Mouse (Mus musculus): ENCODE data around the gene Pex7. TPM values are rescaled to one million over a fixed set of nuclear protein-coding genes. Genes with fewer than 3 reads are reported as not detected.

The Pex7 gene
- polyA plus RNA-seq, 1 experiment from 2014 or later = 44.5 TPM

DNA sequence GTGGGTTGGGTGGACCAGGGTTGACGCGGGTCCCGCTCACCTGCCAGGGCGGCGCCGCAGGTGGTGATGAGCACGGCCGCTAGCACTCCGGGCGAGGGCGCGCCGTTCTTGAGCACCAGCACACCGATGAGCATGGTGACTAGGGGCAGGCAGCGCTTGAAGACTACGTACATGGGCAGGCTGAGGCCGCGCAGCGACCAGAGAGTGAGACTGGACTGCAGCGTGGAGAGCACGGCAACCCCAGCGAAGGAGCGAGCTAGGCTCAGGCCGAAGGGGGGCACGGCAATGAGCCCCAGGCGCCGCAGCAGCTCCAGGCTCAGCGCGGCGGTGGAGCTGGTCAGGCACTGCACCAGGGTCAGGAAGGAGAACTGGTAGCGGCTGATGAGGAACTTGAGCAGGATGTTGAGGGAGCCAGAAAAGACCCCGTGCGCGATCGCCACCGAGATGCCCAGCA, 56.9 kb downstream of the Pex7 start:
- peaks cover 7 to 21% of the 10 kb centered on the region in 2 experiments; a peak in 2 of 4 replicates for H3K4me1 ChIP-seq (ENCODE audit: control insufficient read depth in 2 of 2, insufficient read depth in 2 of 2, low read length in 2 of 2)
- H3K27me3 ChIP-seq (ENCODE audit: control insufficient read depth, insufficient read depth, low read length) = peaks cover 58% of the 10 kb centered on the region
- H3K9me3 ChIP-seq (ENCODE audit: control insufficient read depth, low read length) = no peaks in the 10 kb centered on the region
- H3K4me3 ChIP-seq (ENCODE audit: control insufficient read depth in 1 of 2, insufficient read depth in 1 of 2, low read depth in 1 of 2, low read length in 2 of 2) = peak overlapping the region; percentile 51 to 62
- WGBS = under 1% methylated on average over 36 of the region's 36 CpGs
- peak; percentile 37; the same call in 1 of the 2 replicates for ATAC-seq (ENCODE audit: insufficient number of reproducible peaks, insufficient read depth, low FRiP score, low read depth)
- H3K4me2 ChIP-seq (ENCODE audit: low read length) = peak overlapping the region; percentile 99
- no peaks in the 10 kb centered on the region for H3K36me3 ChIP-seq (ENCODE audit: control insufficient read depth, insufficient read depth, low read length)
- H3K27ac ChIP-seq (replicated peaks in 1 of 2; ENCODE audit: control insufficient read depth in 1 of 2, insufficient read depth in 1 of 2, low read depth in 2 of 2, low read length in 2 of 2) = no peak overlapping the region
- H3K9ac ChIP-seq (ENCODE audit: low read length) = peak overlapping the region; percentile 65

DNA sequence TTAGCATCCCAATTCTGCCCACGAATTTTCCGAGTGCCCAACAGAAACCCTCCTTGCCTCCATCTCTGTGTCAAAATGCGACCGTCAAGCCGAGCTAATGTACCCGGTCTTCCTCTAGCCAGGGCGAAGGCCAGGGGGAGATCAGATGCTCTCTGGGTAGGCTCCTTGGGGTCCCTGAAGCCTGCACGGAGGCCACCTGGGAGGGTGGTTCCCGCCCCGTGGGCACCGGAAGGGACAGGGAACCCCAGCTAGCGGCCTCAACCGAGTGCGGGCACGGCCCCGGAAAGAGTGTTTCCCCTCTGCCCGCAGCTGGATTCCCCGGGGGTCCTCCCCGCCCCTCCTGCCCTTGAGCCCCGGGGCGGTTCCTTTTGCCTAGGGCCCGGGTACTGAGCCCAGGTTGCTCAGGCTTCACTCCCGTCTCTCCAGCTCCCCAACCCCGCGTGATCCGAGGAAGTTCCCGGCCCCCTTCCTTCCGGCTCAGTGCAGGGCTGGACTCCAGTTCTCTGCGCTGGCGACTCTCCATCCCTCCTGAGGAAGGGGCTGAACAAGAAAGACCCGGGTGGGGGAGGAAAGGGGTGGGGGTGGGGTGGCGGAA, 57.6 kb downstream of the Pex7 start:
- H3K9me3 ChIP-seq (ENCODE audit: control insufficient read depth, low read length) = no peaks in the 10 kb centered on the region
- H3K27me3 ChIP-seq (ENCODE audit: control insufficient read depth, insufficient read depth, low read length) = peaks cover 58% of the 10 kb centered on the region
- H3K4me2 ChIP-seq (ENCODE audit: low read length) = peak overlapping the region; percentile 99
- H3K4me3 ChIP-seq (ENCODE audit: control insufficient read depth in 1 of 2, insufficient read depth in 1 of 2, low read depth in 1 of 2, low read length in 2 of 2) = peak overlapping the region; percentile 41 to 62
- WGBS = 1% methylated on average over 30 of the region's 32 CpGs
- H3K9ac ChIP-seq (ENCODE audit: low read length) = peak overlapping the region; percentile 65
- peak; percentile 43; the same call in 1 of the 2 replicates for ATAC-seq (ENCODE audit: insufficient number of reproducible peaks, insufficient read depth, low FRiP score, low read depth)
- H3K27ac ChIP-seq (replicated peaks in 1 of 2; ENCODE audit: control insufficient read depth in 1 of 2, insufficient read depth in 1 of 2, low read depth in 2 of 2, low read length in 2 of 2) = no peak overlapping the region
- peaks cover 7 to 21% of the 10 kb centered on the region in 2 experiments; a peak in 2 of 4 replicates for H3K4me1 ChIP-seq (ENCODE audit: control insufficient read depth in 2 of 2, insufficient read depth in 2 of 2, low read length in 2 of 2)
- no peaks in the 10 kb centered on the region for H3K36me3 ChIP-seq (ENCODE audit: control insufficient read depth, insufficient read depth, low read length)

DNA sequence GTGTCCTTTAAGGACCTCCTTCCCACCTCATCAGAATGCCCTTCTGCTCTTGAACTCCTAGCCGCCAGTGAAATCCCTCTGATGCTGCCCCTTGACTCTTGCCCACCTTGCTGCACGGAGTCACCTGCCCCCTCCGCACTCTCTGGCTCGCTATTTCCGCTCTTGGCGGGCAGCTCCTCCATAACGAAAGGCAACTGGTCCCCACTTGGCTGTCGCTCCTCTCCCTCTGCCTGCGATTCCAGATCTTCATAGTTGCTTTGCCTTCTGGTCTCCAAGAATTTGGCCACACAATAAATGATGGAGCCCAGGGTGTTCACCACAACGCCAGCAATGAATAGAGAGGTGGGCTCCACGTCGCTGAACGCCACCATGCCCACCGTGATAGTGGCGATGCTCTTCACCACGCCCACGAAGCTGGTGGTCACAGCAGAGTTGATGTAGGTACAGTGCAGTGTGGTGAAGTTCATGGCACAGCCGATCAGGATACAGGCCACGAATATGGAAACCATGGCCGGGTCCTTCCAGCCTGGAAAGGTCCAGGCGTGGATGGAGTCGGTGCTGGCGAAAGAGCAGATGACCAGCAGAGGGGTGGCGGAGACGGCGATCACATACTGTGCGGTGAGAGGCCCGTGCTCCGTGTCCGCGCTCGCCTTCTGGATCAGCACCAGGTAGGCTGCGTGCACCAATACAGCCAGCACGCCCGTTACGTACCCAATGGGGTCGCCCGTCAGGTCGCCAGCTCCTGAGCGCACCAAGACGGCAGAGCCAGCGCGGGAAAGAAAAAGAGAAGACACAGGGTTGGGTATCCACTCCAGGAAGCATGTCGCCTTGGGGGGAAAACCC, 58.3 kb downstream of the Pex7 start:
- H3K9ac ChIP-seq (ENCODE audit: low read length) = peak overlapping the region; percentile 65
- H3K27me3 ChIP-seq (ENCODE audit: control insufficient read depth, insufficient read depth, low read length) = peaks cover 53% of the 10 kb centered on the region
- 6% methylated on average over 44 of the region's 44 CpGs for WGBS
- no peak overlapping the region for H3K27ac ChIP-seq (replicated peaks in 1 of 2; ENCODE audit: control insufficient read depth in 1 of 2, insufficient read depth in 1 of 2, low read depth in 2 of 2, low read length in 2 of 2)
- H3K9me3 ChIP-seq (ENCODE audit: control insufficient read depth, low read length) = no peaks in the 10 kb centered on the region
- peaks cover 7 to 21% of the 10 kb centered on the region in 2 experiments; a peak in 2 of 4 replicates for H3K4me1 ChIP-seq (ENCODE audit: control insufficient read depth in 2 of 2, insufficient read depth in 2 of 2, low read length in 2 of 2)
- H3K36me3 ChIP-seq (ENCODE audit: control insufficient read depth, insufficient read depth, low read length) = no peaks in the 10 kb centered on the region
- no peak for ATAC-seq (ENCODE audit: insufficient number of reproducible peaks, insufficient read depth, low FRiP score, low read depth)
- peak overlapping the region; percentile 41 to 62 for H3K4me3 ChIP-seq (ENCODE audit: control insufficient read depth in 1 of 2, insufficient read depth in 1 of 2, low read depth in 1 of 2, low read length in 2 of 2)
- peak overlapping the region; percentile 99 for H3K4me2 ChIP-seq (ENCODE audit: low read length)

DNA sequence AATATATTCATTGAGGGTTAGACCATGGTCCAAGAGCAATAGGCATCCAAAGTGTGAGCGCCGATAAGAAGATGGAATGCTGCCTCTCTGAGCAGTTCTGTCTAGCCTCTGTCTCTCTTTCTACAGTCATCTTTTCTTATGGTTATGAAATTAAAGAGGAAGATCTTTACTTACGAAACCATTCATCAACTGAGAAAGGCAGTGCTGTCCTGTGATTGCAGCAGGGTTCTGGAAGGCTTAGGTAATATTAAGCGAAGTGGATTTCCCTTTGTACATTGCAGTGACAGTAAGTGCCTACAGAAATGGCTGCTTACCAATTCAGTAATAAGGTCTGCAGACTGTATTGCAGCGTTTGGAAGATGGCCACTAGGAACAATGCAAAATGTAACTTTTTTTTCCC, 67.7 kb downstream of the Pex7 start:
- no peak for ATAC-seq (ENCODE audit: insufficient number of reproducible peaks, insufficient read depth, low FRiP score, low read depth)
- WGBS = 85% methylated on average over 5 of the region's 5 CpGs

DNA sequence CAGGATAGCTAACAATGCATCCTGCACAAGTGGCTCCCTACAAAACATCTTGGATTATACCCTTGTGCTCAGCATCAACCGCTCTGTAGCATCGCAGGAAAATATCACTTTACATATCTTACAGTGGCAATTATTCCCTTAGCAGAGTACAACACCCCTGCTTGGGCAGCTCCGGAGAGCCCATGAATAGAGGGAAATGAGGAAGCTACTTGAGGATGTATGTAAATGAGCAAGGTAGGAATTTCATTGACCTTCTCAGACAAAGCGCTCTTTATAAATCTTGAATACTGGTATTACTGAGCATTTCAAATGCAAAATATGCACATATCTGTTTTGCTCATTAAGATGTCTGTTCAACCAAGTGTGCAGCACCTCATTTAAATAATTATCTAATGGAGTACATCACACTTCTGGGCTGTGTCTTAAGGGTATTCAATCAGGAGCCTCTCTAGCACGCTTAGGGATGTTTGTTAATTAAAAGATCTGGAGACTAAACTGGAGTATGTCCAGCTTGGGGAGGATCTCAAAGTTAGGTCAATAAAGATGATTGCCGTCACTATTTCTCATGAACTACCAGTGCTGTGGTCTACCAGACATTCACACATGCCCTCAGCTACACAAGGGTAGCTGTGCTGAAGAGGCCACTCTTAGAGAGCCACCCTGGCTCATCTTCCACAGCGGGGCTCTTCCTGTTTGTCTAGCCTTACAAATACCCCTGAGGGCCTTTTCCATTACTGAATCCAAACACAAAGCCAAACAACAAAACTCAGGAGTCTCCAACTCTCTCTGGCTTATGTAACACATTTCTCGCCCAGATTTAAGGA, 71.4 kb downstream of the Pex7 start:
- H3K36me3 ChIP-seq (ENCODE audit: control insufficient read depth, insufficient read depth, low read length) = no peaks in the 10 kb centered on the region
- no peak overlapping the region for H3K4me3 ChIP-seq (ENCODE audit: control insufficient read depth in 1 of 2, insufficient read depth in 1 of 2, low read depth in 1 of 2, low read length in 2 of 2)
- no peaks in the 10 kb centered on the region for H3K4me1 ChIP-seq (ENCODE audit: control insufficient read depth in 2 of 2, insufficient read depth in 2 of 2, low read length in 2 of 2)
- no peak overlapping the region for H3K4me2 ChIP-seq (ENCODE audit: low read length)
- H3K9me3 ChIP-seq (ENCODE audit: control insufficient read depth, low read length) = no peaks in the 10 kb centered on the region
- no peaks in the 10 kb centered on the region for H3K27me3 ChIP-seq (ENCODE audit: control insufficient read depth, insufficient read depth, low read length)
- H3K27ac ChIP-seq (replicated peaks in 1 of 2; ENCODE audit: control insufficient read depth in 1 of 2, insufficient read depth in 1 of 2, low read depth in 2 of 2, low read length in 2 of 2) = no peak overlapping the region
- no peak overlapping the region for H3K9ac ChIP-seq (ENCODE audit: low read length)
- WGBS = 81% methylated on average over 8 of the region's 8 CpGs
- ATAC-seq (ENCODE audit: insufficient number of reproducible peaks, insufficient read depth, low FRiP score, low read depth) = no peak

More for the DNA sequence above, 67.7 kb downstream of the Pex7 start:
- Histone ChIP-seq H3K27ac (replicated peaks in 1 of 2; ENCODE audit: control insufficient read depth in 1 of 2, insufficient read depth in 1 of 2, low read depth in 2 of 2, low read length in 2 of 2) (no peak overlapping the region), H3K4me3 (ENCODE audit: control insufficient read depth in 1 of 2, insufficient read depth in 1 of 2, low read depth in 1 of 2, low read length in 2 of 2) (no peak overlapping the region), H3K27me3 (ENCODE audit: control insufficient read depth, insufficient read depth, low read length) (no peaks in the 10 kb centered on the region; the same call in 1 of the 2 replicates), H3K9ac (ENCODE audit: low read length) (no peak overlapping the region), H3K4me1 (ENCODE audit: control insufficient read depth in 2 of 2, insufficient read depth in 2 of 2, low read length in 2 of 2) (no peaks in the 10 kb centered on the region), H3K9me3 (ENCODE audit: control insufficient read depth, low read length) (no peaks in the 10 kb centered on the region), H3K36me3 (ENCODE audit: control insufficient read depth, insufficient read depth, low read length) (no peaks in the 10 kb centered on the region), H3K4me2 (ENCODE audit: low read length) (no peak overlapping the region)

DNA sequence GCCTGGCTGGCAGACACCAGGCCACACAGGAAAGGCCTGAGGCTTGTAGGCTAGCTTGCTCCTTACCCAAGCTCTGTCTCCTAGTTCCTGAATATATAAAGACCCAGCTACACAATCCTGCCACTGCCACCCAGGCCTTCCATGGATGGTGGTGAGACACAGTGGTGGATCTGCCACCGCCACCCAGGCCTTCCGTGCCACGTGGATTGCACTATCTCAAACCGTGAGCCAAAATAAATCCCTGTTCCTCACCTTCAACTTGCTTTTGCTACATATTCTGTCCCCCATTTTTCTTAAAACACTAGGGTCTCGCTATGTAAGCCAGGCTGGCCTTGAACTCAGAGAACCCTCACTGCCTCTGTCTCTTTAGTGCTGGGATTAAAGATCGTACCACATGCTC, 73.3 kb downstream of the Pex7 start:
- WGBS = 94% methylated on average over 6 of the region's 6 CpGs
- Histone ChIP-seq H3K4me2 (ENCODE audit: low read length) (no peak overlapping the region), H3K36me3 (ENCODE audit: control insufficient read depth, insufficient read depth, low read length) (no peaks in the 10 kb centered on the region), H3K4me3 (ENCODE audit: control insufficient read depth in 1 of 2, insufficient read depth in 1 of 2, low read depth in 1 of 2, low read length in 2 of 2) (no peak overlapping the region), H3K27me3 (ENCODE audit: control insufficient read depth, insufficient read depth, low read length) (no peaks in the 10 kb centered on the region), H3K9me3 (ENCODE audit: control insufficient read depth, low read length) (no peaks in the 10 kb centered on the region), H3K9ac (ENCODE audit: low read length) (no peak overlapping the region), H3K4me1 (ENCODE audit: control insufficient read depth in 2 of 2, insufficient read depth in 2 of 2, low read length in 2 of 2) (no peaks in the 10 kb centered on the region), H3K27ac (replicated peaks in 1 of 2; ENCODE audit: control insufficient read depth in 1 of 2, insufficient read depth in 1 of 2, low read depth in 2 of 2, low read length in 2 of 2) (no peak overlapping the region)
- ATAC-seq (ENCODE audit: insufficient number of reproducible peaks, insufficient read depth, low FRiP score, low read depth) = no peak

DNA sequence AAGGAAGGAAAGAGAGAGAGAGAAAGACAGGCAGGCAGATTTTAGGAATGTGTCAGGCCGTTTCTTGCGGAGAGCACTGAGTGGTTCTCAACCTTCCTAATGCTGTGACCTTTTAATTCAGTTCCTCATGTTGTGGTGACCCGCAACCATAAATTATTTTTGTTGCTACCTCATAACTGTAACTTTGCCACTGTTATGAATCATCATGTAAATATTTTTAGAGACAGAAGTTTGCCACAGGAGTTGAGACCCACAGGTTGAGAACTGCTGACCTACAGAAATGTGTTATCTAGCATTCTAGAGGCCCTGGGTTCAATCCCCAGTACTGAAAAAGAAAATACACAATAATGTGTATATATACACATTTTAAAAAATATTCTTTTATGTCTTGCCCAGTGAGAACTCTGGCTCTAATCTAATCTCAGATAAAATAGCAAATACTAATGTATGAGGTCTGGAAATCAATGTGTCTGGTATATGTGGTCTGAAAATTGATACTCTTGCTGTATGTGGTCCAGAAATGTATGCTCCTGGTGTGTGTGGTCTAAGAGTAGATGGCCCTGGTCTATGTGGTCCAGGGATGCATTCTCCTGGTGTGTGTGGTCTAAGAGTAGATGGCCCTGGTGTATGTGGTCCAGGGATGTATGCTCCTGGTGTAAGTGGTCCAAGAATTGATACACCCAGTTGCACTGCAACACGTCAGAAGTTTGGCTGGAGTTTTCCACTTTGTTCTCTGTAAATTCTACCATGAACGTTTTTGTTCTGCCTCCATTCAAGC, 76.2 kb downstream of the Pex7 start:
- Histone ChIP-seq H3K9ac (ENCODE audit: low read length) (no peak overlapping the region), H3K9me3 (ENCODE audit: control insufficient read depth, low read length) (no peaks in the 10 kb centered on the region), H3K27me3 (ENCODE audit: control insufficient read depth, insufficient read depth, low read length) (no peaks in the 10 kb centered on the region), H3K4me1 (ENCODE audit: control insufficient read depth in 2 of 2, insufficient read depth in 2 of 2, low read length in 2 of 2) (no peaks in the 10 kb centered on the region), H3K4me2 (ENCODE audit: low read length) (no peak overlapping the region), H3K36me3 (ENCODE audit: control insufficient read depth, insufficient read depth, low read length) (no peaks in the 10 kb centered on the region), H3K4me3 (ENCODE audit: control insufficient read depth in 1 of 2, insufficient read depth in 1 of 2, low read depth in 1 of 2, low read length in 2 of 2) (no peak overlapping the region), H3K27ac (replicated peaks in 1 of 2; ENCODE audit: control insufficient read depth in 1 of 2, insufficient read depth in 1 of 2, low read depth in 2 of 2, low read length in 2 of 2) (no peak overlapping the region)
- ATAC-seq (ENCODE audit: insufficient number of reproducible peaks, insufficient read depth, low FRiP score, low read depth) = no peak
- WGBS = 76% methylated on average over 5 of the region's 5 CpGs

Data from heart, embryonic 14.5 days (tissue).